Mouse (Mus musculus): ENCODE measurements around the gene Peg3.

Gene Peg3

GRCm38 (mm10) chr7:6709396-6709795, 20.8 kb downstream of the Peg3 start:
- DNase-seq (ENCODE audit: low read depth, low spot score) = no peak

- no peak for DNase-seq (ENCODE audit: low read depth, low spot score)
Observed at GRCm38 (mm10) chr7:6708451-6709180, 21.6 kb downstream of the Peg3 start.

GRCm38 (mm10) chr7:6707416-6708015, 22.7 kb downstream of the Peg3 start:
- no peak for DNase-seq (ENCODE audit: low read depth, low spot score)

GRCm38 (mm10) chr7:6699230-6699629, 31.0 kb downstream of the Peg3 start:
- DNase-seq (ENCODE audit: low read depth, low spot score) = no peak

GRCm38 (mm10) chr7:6696241-6697045, 33.8 kb downstream of the Peg3 start, which contains the start of gene Zim1:
Gene Zim1, minus strand, starts transcription at chr7:6696450.
- no peak for DNase-seq (ENCODE audit: low read depth, low spot score)

GRCm38 (mm10) chr7:6685511-6685910, 44.7 kb downstream of the Peg3 start:
- no peak for DNase-seq (ENCODE audit: low read depth, low spot score)

GRCm38 (mm10) chr7:6666726-6667125, 63.5 kb downstream of the Peg3 start:
- no peak for DNase-seq (ENCODE audit: low read depth, low spot score)

- no peak for DNase-seq (ENCODE audit: low read depth, low spot score)
Observed at GRCm38 (mm10) chr7:6663430-6663829, 66.8 kb downstream of the Peg3 start.

- DNase-seq (ENCODE audit: low read depth, low spot score) = no peak
Observed at GRCm38 (mm10) chr7:6659605-6660004, 70.6 kb downstream of the Peg3 start.

- DNase-seq (ENCODE audit: low read depth, low spot score) = no peak
Observed at GRCm38 (mm10) chr7:6658606-6659005, 71.6 kb downstream of the Peg3 start.

Data from CD4-positive, CD25-positive, alpha-beta regulatory T cell, adult 2 months (primary cell).